Mouse (Mus musculus) forebrain, embryonic 12.5 days (tissue): ENCODE results near the gene Btf3. TPM values are rescaled to one million over a fixed set of nuclear protein-coding genes. Genes with fewer than 3 reads are reported as not detected.
A peak's percentile ranks its signal among the peaks of the same experiment; 100 is the strongest.

Source experiments
- ATAC-seq: fragments of 200-750 bp; cut with Nextera tagmentation; 2 replicates; pipeline ENCODE4 v1.8.0; 2017; ENCODE audit warnings: moderate TSS enrichment; ENCODE audit not compliant: low FRiP score
- H3K27ac ChIP-seq: fragments of 300-500 bp; sonication (generic); 2 replicates; pipeline ENCODE4 v1.5.1; 2016; ENCODE audit warnings: mild to moderate bottlenecking
- H3K27me3 ChIP-seq: fragments of 300-500 bp; sonication (generic); 2 replicates; pipeline ENCODE4 v1.6.1; 2016; ENCODE audit warnings: mild to moderate bottlenecking
- H3K36me3 ChIP-seq: fragments of 300-500 bp; sonication (generic); replicated peaks from 2 replicates; pipeline ENCODE4 v1.6.1; 2016; ENCODE audit warnings: mild to moderate bottlenecking
- H3K4me1 ChIP-seq: fragments of 300-500 bp; sonication (generic); 2 replicates; pipeline ENCODE4 v1.6.1; 2016
- H3K4me2 ChIP-seq: fragments of 300-500 bp; sonication (generic); 2 replicates; pipeline ENCODE4 v1.6.1; 2016; ENCODE audit warnings: mild to moderate bottlenecking, moderate library complexity
- H3K4me3 ChIP-seq: fragments of 300-500 bp; sonication (generic); replicated peaks from 2 replicates; pipeline ENCODE4 v1.5.1; 2016; ENCODE audit warnings: mild to moderate bottlenecking
- H3K9ac ChIP-seq: fragments of 300-500 bp; sonication (generic); 2 replicates; pipeline ENCODE4 v1.6.1; 2016; ENCODE audit warnings: mild to moderate bottlenecking
- H3K9me3 ChIP-seq: fragments of 300-500 bp; sonication (generic); 2 replicates; pipeline ENCODE4 v1.6.1; 2016
- WGBS: fragments of 180-500 bp; shearing (Covaris S2); methylation state at CpG from one replicate; pipeline ENCODE4 v1.1.7; 2016; 5-methylcytosine and 5-hydroxymethylcytosine counted together
- polyA plus RNA-seq: library from polyadenylated mRNA; unstranded; fragments of >200 nt; fragmentation: Nextera tagmentation; extraction: Ambion mirVana; gene quantifications from 2 replicates; pipeline ENCODE4 v1.2.1, GENCODE M21; 2016

The Btf3 gene
- polyA plus RNA-seq, 1 experiment from 2014 or later = 699 TPM

- Histone ChIP-seq H3K4me1 (peaks cover 19% of the 10 kb centered on the region), H3K9ac (peak overlapping the region; percentile 82), H3K27ac (peak overlapping the region; percentile 96), H3K27me3 (no peaks in the 10 kb centered on the region), H3K4me2 (peak overlapping the region; percentile 63), H3K9me3 (no peaks in the 10 kb centered on the region), H3K36me3 (peaks cover 20% of the 10 kb centered on the region), H3K4me3 (peak overlapping the region; percentile 85)
- no peak; the same call in none of the 2 replicates for ATAC-seq
- WGBS = 2% methylated on average over 16 of the region's 16 CpGs
Measured at GRCm38 (mm10) chr13:98263458-98263987, 53.3 kb downstream of the Btf3 start.

GRCm38 (mm10) chr13:98262636-98263457 is 54.0 kb downstream of the Btf3 start, which contains the start of the genes Utp15 and Ankra2:
Gene Utp15, minus strand, starts transcription at chr13:98263041.
Gene Ankra2, plus strand, starts transcription at chr13:98263074.
- ATAC-seq = peak; percentile 99
- Histone ChIP-seq H3K4me2 (peak within 1 kb of the TSS; percentile 86), H3K4me3 (peak within 1 kb of the TSS; percentile 85), H3K9me3 (no peaks in the 10 kb centered on the region), H3K27ac (peak within 1 kb of the TSS; percentile 96), H3K4me1 (peaks cover 19% of the 10 kb centered on the region), H3K27me3 (no peaks in the 10 kb centered on the region), H3K36me3 (peaks cover 22% of the 10 kb centered on the region), H3K9ac (peak within 1 kb of the TSS; percentile 82)
- WGBS = under 1% methylated on average over 68 of the region's 71 CpGs

Other genes starting within 250 kb of the Btf3 start
- gene Arhgef28, start 110.6 kb downstream of the Btf3 start, polyA plus RNA-seq = 5.0 and 5.8 TPM in 2 replicates
- 37.6 and 40.1 TPM in 2 replicates for gene Utp15, start 54.0 kb downstream of the Btf3 start, polyA plus RNA-seq
- gene Ankra2, start 53.9 kb downstream of the Btf3 start, polyA plus RNA-seq = 36.2 and 38.6 TPM in 2 replicates
- not detected in 2 replicates for gene Gm21976, start 37.1 kb downstream of the Btf3 start, polyA plus RNA-seq
- gene Foxd1, start 37.2 kb upstream of the Btf3 start, polyA plus RNA-seq = 2.6 and 4.2 TPM in 2 replicates
- 0.93 and 1.4 TPM in 2 replicates for gene Gm10320, start 175.0 kb upstream of the Btf3 start, polyA plus RNA-seq